Mouse (Mus musculus) myocyte (in vitro differentiated cells): ENCODE results near the gene Cox15. TPM values are rescaled to one million over a fixed set of nuclear protein-coding genes. Genes with fewer than 3 reads are reported as not detected.

Source experiments
- H3K27me3 ChIP-seq: one replicate; pipeline ENCODE4 v1.6.1; 2011; ENCODE audit not compliant: control insufficient read depth, insufficient read depth, insufficient read length
- H3K36me3 ChIP-seq: one replicate; pipeline ENCODE4 v1.6.1; 2011; ENCODE audit not compliant: control insufficient read depth, insufficient read depth
- H3K4me2 ChIP-seq: one replicate; pipeline ENCODE4 v1.6.1; 2011; ENCODE audit warnings: low read depth, control low read depth
- H3K4me3 ChIP-seq: one replicate; pipeline ENCODE4 v1.5.1; 2011; ENCODE audit warnings: mild to moderate bottlenecking, control low read depth, moderate library complexity
- H3K79me2 ChIP-seq: one replicate; pipeline ENCODE4 v1.6.1; 2011; ENCODE audit not compliant: control insufficient read depth, insufficient read depth
- H3ac ChIP-seq: one replicate; pipeline ENCODE4 v1.6.1; 2011; ENCODE audit not compliant: control insufficient read depth, insufficient read length
- CEBPB ChIP-seq: IDR thresholded peaks from 2 replicates; pipeline ENCODE4 v1.6.1; 2011; ENCODE audit warnings: mild to moderate bottlenecking, moderate library complexity; ENCODE audit not compliant: poor library complexity, insufficient read depth, severe bottlenecking
- E2F4 ChIP-seq: IDR thresholded peaks from one replicate; pipeline ENCODE4 v1.6.1; 2011; ENCODE audit warnings: mild to moderate bottlenecking, control low read depth, moderate library complexity; ENCODE audit not compliant: insufficient read depth
- MAX ChIP-seq: IDR thresholded peaks from one replicate; pipeline ENCODE4 v1.6.1; 2011; ENCODE audit warnings: low read depth, mild to moderate bottlenecking, control low read depth
- MYOD1 ChIP-seq, 3 experiments: IDR thresholded peaks; one replicate each; pipeline ENCODE4 v1.6.1; 2011; ENCODE audit warnings: control low read depth in 2 of 3, low read depth in 2 of 3, mild to moderate bottlenecking in 2 of 3, moderate library complexity in 1 of 3; ENCODE audit not compliant: insufficient read length in 2 of 3, control insufficient read depth in 1 of 3
- MYOG ChIP-seq, 3 experiments: IDR thresholded peaks; one replicate each; pipeline ENCODE4 v1.6.1; 2011; ENCODE audit warnings: control low read depth in 2 of 3, low read depth in 2 of 3, mild to moderate bottlenecking in 2 of 3; ENCODE audit not compliant: insufficient read length in 2 of 3, control insufficient read depth in 1 of 3, insufficient read depth in 1 of 3
- POLR2A ChIP-seq: IDR thresholded peaks from one replicate; pipeline ENCODE4 v1.6.1; 2011; ENCODE audit warnings: low read depth, mild to moderate bottlenecking, control low read depth, moderate library complexity; ENCODE audit not compliant: insufficient read length
- POLR2AphosphoS2 ChIP-seq: IDR thresholded peaks from one replicate; pipeline ENCODE4 v1.6.1; 2011; ENCODE audit warnings: low read depth, control low read depth; ENCODE audit not compliant: insufficient read length
- REST ChIP-seq: IDR thresholded peaks from one replicate; pipeline ENCODE4 v1.6.1; 2011; ENCODE audit warnings: mild to moderate bottlenecking, control low read depth, moderate library complexity; ENCODE audit not compliant: insufficient read depth, insufficient read length
- SRF ChIP-seq: IDR thresholded peaks from one replicate; pipeline ENCODE4 v1.6.1; 2011; ENCODE audit warnings: low read depth; ENCODE audit not compliant: control insufficient read depth, insufficient read length
- TCF12 ChIP-seq: IDR thresholded peaks from one replicate; pipeline ENCODE4 v1.6.1; 2011; ENCODE audit warnings: mild to moderate bottlenecking, control low read depth; ENCODE audit not compliant: poor library complexity, insufficient read depth, severe bottlenecking
- TCF3 ChIP-seq: IDR thresholded peaks from one replicate; pipeline ENCODE4 v1.6.1; 2011; ENCODE audit warnings: low read depth, control low read depth; ENCODE audit not compliant: insufficient read length
- USF1 ChIP-seq: IDR thresholded peaks from one replicate; pipeline ENCODE4 v1.6.1; 2011; ENCODE audit warnings: low read depth, mild to moderate bottlenecking, control low read depth, moderate library complexity
- polyA plus RNA-seq: library from polyadenylated mRNA; unstranded; fragments of >200 nt; fragmentation: generic; extraction: Trizol; gene quantifications from one replicate; pipeline ENCODE4 v1.2.1, GENCODE M21; 2012; ENCODE audit warnings: missing spikeins

Gene Cox15
- polyA plus RNA-seq, 1 experiment: 11.5 TPM

DNA sequence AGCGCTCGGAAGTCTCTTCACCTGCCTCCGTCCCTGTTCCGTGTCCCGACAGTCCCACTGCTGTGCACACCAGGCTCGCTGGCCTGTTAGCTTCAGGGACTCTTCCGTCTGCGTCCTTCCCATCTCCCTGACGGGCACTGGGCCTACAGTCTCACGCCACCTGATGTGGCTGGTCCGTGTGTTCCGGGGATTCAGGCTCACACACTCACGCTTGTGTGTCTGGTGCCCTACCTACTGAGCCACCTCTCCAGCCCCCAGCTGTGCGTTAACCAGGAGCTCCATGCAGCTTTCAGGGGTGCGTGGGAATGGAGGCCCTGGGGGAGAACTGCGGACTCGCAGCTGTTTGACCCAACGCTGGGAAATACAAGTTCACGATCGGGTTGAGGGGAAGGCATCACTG lies 28.6 kb downstream of the Cox15 start:
- Histone ChIP-seq H3ac (no peak overlapping the region), H3K36me3 (peaks cover 6% of the 10 kb centered on the region), H3K79me2 (no peaks in the 10 kb centered on the region), H3K4me3 (no peak overlapping the region), H3K27me3 (no peaks in the 10 kb centered on the region), H3K4me2 (no peak overlapping the region)
- TF ChIP-seq MYOG (IDR thresholded peaks at IDR 0.05; ENCODE audit: control insufficient read depth in 1 of 3, insufficient read depth in 1 of 3, insufficient read length in 2 of 3, low read depth in 2 of 3) (no peak), E2F4 (no peak), POLR2AphosphoS2 (no peak), CEBPB (no peak), TCF3 (no peak), MYOD1 (IDR thresholded peaks at IDR 0.05; ENCODE audit: control insufficient read depth in 1 of 3, insufficient read length in 2 of 3, low read depth in 2 of 3) (no peak), SRF (no peak), TCF12 (no peak), MAX (no peak)

DNA sequence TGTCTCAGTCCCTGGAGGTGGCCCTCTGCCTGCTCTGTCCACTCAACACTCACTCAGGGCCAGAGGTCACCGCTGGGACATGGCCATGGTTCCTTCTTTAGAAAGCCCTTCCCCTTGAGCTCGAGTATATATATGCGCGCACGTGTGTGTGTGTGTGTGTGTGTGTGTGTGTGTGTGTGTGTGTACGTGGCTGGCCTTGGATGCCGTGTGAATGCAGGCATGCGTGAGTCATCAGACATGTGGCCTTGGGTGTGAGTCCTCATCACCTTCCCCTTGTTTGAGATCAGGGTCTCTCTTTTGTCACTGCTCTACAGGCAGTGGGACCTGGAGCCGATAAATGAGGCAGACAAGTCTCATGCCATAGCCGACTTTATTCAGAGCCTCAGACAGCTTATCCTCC lies 29.3 kb downstream of the Cox15 start:
- H3K4me2 ChIP-seq: no peak overlapping the region
- H3K79me2 ChIP-seq: no peaks in the 10 kb centered on the region
- no peak overlapping the region for H3K4me3 ChIP-seq
- no peak for TF ChIP-seq USF1
- no peak for TF ChIP-seq MYOD1 (IDR thresholded peaks at IDR 0.05; ENCODE audit: control insufficient read depth in 1 of 3, insufficient read length in 2 of 3, low read depth in 2 of 3)
- TF ChIP-seq REST: no peak
- TF ChIP-seq POLR2A: no peak
- no peak for TF ChIP-seq TCF12
- TF ChIP-seq TCF3: no peak
- no peak for TF ChIP-seq POLR2AphosphoS2
- TF ChIP-seq CEBPB: no peak
- TF ChIP-seq MYOG (IDR thresholded peaks at IDR 0.05; ENCODE audit: control insufficient read depth in 1 of 3, insufficient read depth in 1 of 3, insufficient read length in 2 of 3, low read depth in 2 of 3): no peak
- no peak for TF ChIP-seq E2F4
- no peak for TF ChIP-seq SRF
- TF ChIP-seq MAX: no peak
- peaks cover 6% of the 10 kb centered on the region for H3K36me3 ChIP-seq
- no peaks in the 10 kb centered on the region for H3K27me3 ChIP-seq
- no peak overlapping the region for H3ac ChIP-seq

DNA sequence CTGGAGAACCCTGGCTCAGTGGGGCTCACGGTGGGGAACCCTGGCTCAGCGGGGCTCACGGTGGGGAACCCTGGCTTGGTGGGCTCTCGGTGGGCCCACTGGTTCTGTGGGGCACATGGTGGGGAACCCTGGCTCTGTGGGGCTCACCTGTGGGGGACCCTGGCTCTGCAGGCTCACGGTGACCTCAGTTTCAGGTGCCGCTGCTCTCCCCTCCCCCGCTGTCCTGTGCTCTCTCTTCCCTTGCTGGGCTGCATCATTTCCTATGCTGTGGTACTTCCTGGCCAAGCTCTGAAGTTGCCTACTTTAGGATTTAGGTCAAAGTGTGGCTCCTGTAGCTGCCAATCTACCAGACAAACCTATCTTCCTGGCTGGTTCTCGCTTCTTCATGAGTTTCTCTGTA lies 29.9 kb downstream of the Cox15 start:
- TF ChIP-seq E2F4 (no peak), MYOG (IDR thresholded peaks at IDR 0.05; ENCODE audit: control insufficient read depth in 1 of 3, insufficient read depth in 1 of 3, insufficient read length in 2 of 3, low read depth in 2 of 3) (no peak), POLR2A (no peak), MYOD1 (IDR thresholded peaks at IDR 0.05; ENCODE audit: control insufficient read depth in 1 of 3, insufficient read length in 2 of 3, low read depth in 2 of 3) (no peak), MAX (no peak)
- Histone ChIP-seq H3ac (no peak overlapping the region), H3K79me2 (no peaks in the 10 kb centered on the region), H3K36me3 (peaks cover 6% of the 10 kb centered on the region), H3K4me3 (no peak overlapping the region), H3K4me2 (no peak overlapping the region), H3K27me3 (no peaks in the 10 kb centered on the region)

DNA sequence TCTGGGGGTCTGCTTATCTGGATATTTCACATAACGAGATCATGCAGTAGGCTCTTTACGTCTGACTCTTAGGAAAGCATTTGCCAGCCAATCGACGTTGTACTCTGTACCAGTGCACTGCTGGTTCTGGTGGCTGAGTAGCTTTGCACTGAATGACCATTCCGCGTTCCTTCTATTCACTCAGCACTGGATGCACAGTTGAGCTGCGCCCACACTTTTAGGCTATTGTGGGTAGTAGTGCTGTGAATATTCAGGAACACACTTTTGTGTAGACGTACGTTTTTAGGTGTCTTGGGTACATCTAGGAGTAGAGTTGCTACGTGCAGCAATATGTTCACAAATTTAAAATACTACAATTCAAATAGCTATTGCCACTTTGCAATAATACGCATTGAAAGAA lies 32.7 kb downstream of the Cox15 start:
- H3K79me2 ChIP-seq: no peaks in the 10 kb centered on the region
- H3ac ChIP-seq: no peak overlapping the region
- peaks cover 12% of the 10 kb centered on the region for H3K36me3 ChIP-seq
- TF ChIP-seq SRF: no peak
- no peak for TF ChIP-seq MYOG (IDR thresholded peaks at IDR 0.05; ENCODE audit: control insufficient read depth in 1 of 3, insufficient read depth in 1 of 3, insufficient read length in 2 of 3, low read depth in 2 of 3)
- no peak for TF ChIP-seq MYOD1 (IDR thresholded peaks at IDR 0.05; ENCODE audit: control insufficient read depth in 1 of 3, insufficient read length in 2 of 3, low read depth in 2 of 3)
- TF ChIP-seq CEBPB: no peak
- TF ChIP-seq TCF12: no peak
- no peak for TF ChIP-seq POLR2A
- no peak for TF ChIP-seq POLR2AphosphoS2
- TF ChIP-seq TCF3: no peak
- TF ChIP-seq E2F4: no peak
- no peak overlapping the region for H3K4me3 ChIP-seq
- no peak overlapping the region for H3K4me2 ChIP-seq
- H3K27me3 ChIP-seq: no peaks in the 10 kb centered on the region

DNA sequence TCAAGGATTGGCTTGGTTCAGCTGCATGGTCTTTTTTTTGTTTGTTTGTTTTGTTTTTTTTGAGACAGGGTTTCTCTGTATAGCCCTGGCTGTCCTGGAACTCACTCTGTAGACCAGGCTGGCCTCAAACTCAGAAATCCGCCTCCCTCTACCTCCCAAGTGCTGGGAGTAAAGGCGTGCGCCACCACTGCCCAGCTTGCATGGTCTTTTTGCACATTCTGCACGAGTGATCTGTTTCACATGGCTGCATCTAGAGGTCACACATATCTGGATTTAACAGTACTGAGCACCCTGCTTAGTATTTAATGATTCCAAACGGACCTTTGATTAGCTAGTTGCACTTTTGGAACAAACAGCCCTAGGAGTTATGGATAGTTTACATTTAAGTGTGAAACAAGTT lies 40.8 kb downstream of the Cox15 start:
- Histone ChIP-seq H3K36me3 (peaks cover 7% of the 10 kb centered on the region), H3K27me3 (no peaks in the 10 kb centered on the region), H3ac (no peak overlapping the region), H3K4me2 (no peak overlapping the region), H3K79me2 (no peaks in the 10 kb centered on the region), H3K4me3 (no peak overlapping the region)
- no peak for TF ChIP-seq MYOD1 (IDR thresholded peaks at IDR 0.05; ENCODE audit: control insufficient read depth in 1 of 3, insufficient read length in 2 of 3, low read depth in 2 of 3)
- TF ChIP-seq TCF12: no peak
- no peak for TF ChIP-seq USF1
- TF ChIP-seq POLR2AphosphoS2: no peak
- no peak for TF ChIP-seq CEBPB
- TF ChIP-seq POLR2A: no peak
- TF ChIP-seq MAX: no peak
- no peak for TF ChIP-seq SRF
- no peak for TF ChIP-seq REST
- no peak for TF ChIP-seq MYOG (IDR thresholded peaks at IDR 0.05; ENCODE audit: control insufficient read depth in 1 of 3, insufficient read depth in 1 of 3, insufficient read length in 2 of 3, low read depth in 2 of 3)
- TF ChIP-seq E2F4: no peak
- TF ChIP-seq TCF3: no peak
